Mouse (Mus musculus): ENCODE measurements at regions not wholly inside any gene's neighbourhood (a gene's known extent, or its start where the extent isn't known, plus 50 kb on each side); places are given as distances from the start of the nearest gene placed in this dataset.

DNA sequence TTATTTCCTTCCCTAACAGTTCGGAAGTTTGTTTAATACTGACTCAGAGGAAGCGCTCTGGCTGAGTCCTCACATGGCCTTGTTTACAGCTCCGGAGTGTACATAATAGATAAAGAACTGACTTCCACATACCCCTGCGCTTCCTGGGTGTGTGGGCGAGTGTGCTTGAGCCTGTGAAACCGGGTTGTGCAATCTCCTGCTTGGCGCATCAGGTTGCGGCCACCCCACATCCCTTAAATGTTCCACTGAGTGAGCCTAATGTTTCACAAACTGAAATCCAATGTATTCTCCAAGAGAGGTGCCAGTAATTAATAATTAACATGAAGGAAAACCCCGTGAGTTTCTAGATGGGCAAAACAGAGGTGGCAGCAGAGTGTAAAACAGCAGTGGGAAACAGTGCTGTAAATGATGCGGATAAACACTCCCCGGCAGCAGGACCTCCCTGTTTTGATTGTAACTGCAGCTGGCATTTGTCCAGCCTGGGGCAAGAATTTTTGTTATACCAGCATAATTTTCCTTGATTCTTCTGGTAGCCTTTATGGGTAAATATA is 175.2 kb upstream of the Cdkn2b start:
- no peaks in the 10 kb centered on the region for H3K9me3 ChIP-seq (replicated peaks; ENCODE audit: control insufficient read depth, low read length)
- no peak overlapping the region for H3K4me3 ChIP-seq (ENCODE audit: low read depth, low read length)
- 44% methylated on average over 11 of the region's 11 CpGs for WGBS (ENCODE audit: insufficient replicate concordance)
- H3K36me3 ChIP-seq (ENCODE audit: control insufficient read depth, insufficient read depth, low read length) = no peaks in the 10 kb centered on the region
- H3K27me3 ChIP-seq (ENCODE audit: control insufficient read depth, insufficient read depth, low read length) = no peaks in the 10 kb centered on the region
- H3K9ac ChIP-seq (ENCODE audit: low read depth, low read length) = no peak overlapping the region
- H3K4me1 ChIP-seq (ENCODE audit: control insufficient read depth, insufficient read depth, low read length) = peaks cover 4% of the 10 kb centered on the region; the same call in 1 of the 2 replicates
- ATAC-seq (replicated peaks; ENCODE audit: insufficient number of reproducible peaks, low FRiP score, low TSS enrichment) = no peak
- no peak overlapping the region for H3K27ac ChIP-seq (ENCODE audit: low read depth, low read length)
- no peak overlapping the region for H3K4me2 ChIP-seq

DNA sequence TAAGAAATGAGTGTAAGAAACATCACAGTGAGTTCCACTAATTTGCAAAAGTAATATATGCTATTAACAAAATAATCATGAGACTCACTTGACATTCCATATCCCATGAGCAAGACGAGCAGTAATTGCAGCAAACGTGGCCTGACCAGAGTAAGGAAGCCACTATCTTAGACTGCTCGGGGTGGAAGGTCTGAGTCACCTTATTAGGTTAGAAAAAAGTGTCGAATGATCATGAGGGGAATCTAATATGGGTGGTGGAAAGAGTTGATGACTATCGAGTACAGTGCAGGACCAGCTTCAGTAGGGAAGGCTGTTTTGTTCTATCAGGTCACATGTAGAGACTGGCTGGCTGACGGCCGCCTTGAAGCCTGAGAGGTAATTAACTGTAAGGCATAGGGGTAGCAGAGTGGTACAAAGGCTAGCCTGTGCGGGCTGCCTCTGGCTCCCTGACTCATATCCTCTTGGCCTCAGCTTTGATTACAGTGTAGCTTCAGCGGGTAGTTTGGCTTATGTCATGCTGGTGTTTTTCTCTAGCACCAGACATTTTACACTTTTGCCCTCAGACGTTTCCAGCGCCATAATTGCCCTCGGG is 167.9 kb upstream of the Cdkn2b start:
- Histone ChIP-seq H3K27ac (ENCODE audit: low read depth, low read length) (0 out of 2 replicates have a peak overlapping the region, but pooled peaks have one; percentile 25), H3K4me2 (no peak overlapping the region), H3K4me1 (ENCODE audit: control insufficient read depth, insufficient read depth, low read length) (no peaks in the 10 kb centered on the region), H3K9ac (ENCODE audit: low read depth, low read length) (no peak overlapping the region), H3K36me3 (ENCODE audit: control insufficient read depth, insufficient read depth, low read length) (no peaks in the 10 kb centered on the region), H3K27me3 (ENCODE audit: control insufficient read depth, insufficient read depth, low read length) (no peaks in the 10 kb centered on the region), H3K4me3 (ENCODE audit: low read depth, low read length) (no peak overlapping the region), H3K9me3 (replicated peaks; ENCODE audit: control insufficient read depth, low read length) (no peaks in the 10 kb centered on the region)
- ATAC-seq (replicated peaks; ENCODE audit: insufficient number of reproducible peaks, low FRiP score, low TSS enrichment) = peak; percentile 63; the same call in 1 of the 2 replicates
- 52% methylated on average over 12 of the region's 12 CpGs for WGBS (ENCODE audit: insufficient replicate concordance)

DNA sequence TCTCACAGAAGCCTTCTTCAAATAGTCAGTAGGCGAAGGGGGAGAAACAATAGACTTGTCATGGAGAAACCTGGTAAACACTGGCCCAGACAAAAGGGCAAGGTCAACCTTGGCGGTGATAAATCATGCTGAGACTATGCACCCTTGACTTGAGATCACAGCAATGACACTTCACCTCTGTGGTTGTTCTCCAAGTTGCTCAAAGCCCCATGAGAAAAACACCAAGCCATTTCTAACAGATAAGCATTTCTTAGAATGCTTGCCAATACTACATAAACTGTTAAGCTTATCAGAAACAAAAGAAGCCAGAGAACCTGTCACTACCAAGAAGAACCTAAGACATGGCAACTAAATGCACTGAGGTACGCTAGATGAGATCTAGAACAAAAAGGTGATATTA is 165.0 kb upstream of the Cdkn2b start:
- Histone ChIP-seq H3K9ac (ENCODE audit: low read depth, low read length) (no peak overlapping the region), H3K36me3 (ENCODE audit: control insufficient read depth, insufficient read depth, low read length) (no peaks in the 10 kb centered on the region), H3K4me3 (ENCODE audit: low read depth, low read length) (no peak overlapping the region), H3K4me2 (no peak overlapping the region), H3K27ac (ENCODE audit: low read depth, low read length) (no peak overlapping the region), H3K4me1 (ENCODE audit: control insufficient read depth, insufficient read depth, low read length) (no peaks in the 10 kb centered on the region), H3K27me3 (ENCODE audit: control insufficient read depth, insufficient read depth, low read length) (no peaks in the 10 kb centered on the region), H3K9me3 (replicated peaks; ENCODE audit: control insufficient read depth, low read length) (no peaks in the 10 kb centered on the region)
- WGBS (ENCODE audit: insufficient replicate concordance) = 63% methylated on average over 3 of the region's 3 CpGs
- ATAC-seq (replicated peaks; ENCODE audit: insufficient number of reproducible peaks, low FRiP score, low TSS enrichment) = no peak

DNA sequence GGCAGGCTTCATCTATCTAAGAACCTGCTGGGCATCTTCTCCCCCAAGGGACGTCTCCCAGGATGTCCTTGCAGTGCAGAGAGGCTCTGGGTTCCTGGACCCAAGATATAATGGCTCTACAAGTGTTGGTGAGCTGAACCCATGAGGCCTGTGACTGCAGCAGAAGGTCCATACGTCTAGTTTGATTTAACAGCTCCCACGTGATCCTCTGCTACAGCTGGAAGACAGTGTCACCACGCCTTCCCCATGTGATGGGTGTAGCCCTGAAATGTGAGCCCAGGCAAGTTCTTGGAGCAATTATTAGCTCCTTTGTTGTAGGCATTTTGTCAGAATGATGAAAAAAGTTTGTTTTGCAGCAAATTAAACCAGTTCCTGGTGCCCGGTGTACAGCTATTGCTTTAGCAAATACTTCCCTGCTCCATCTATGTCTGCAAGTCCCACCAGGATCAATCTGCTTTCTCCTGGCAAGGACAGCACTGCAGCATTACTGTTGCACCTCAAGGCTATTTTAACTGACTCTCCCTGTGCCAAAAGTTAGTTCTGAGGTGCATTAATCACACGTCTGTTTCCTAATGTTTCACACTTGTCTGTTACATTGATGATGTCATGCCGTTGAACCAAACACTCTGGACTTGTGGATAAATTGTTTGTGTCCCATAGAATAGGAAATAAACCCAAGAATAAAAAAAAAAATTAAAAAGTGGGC is 164.2 kb upstream of the Cdkn2b start:
- ATAC-seq (replicated peaks; ENCODE audit: insufficient number of reproducible peaks, low FRiP score, low TSS enrichment) = no peak
- no peak overlapping the region for H3K4me2 ChIP-seq
- no peak overlapping the region for H3K27ac ChIP-seq (ENCODE audit: low read depth, low read length)
- no peak overlapping the region for H3K4me3 ChIP-seq (ENCODE audit: low read depth, low read length)
- H3K4me1 ChIP-seq (ENCODE audit: control insufficient read depth, insufficient read depth, low read length) = no peaks in the 10 kb centered on the region
- H3K9me3 ChIP-seq (replicated peaks; ENCODE audit: control insufficient read depth, low read length) = no peaks in the 10 kb centered on the region
- no peak overlapping the region for H3K9ac ChIP-seq (ENCODE audit: low read depth, low read length)
- H3K27me3 ChIP-seq (ENCODE audit: control insufficient read depth, insufficient read depth, low read length) = no peaks in the 10 kb centered on the region
- 63% methylated on average over 7 of the region's 7 CpGs for WGBS (ENCODE audit: insufficient replicate concordance)
- no peaks in the 10 kb centered on the region for H3K36me3 ChIP-seq (ENCODE audit: control insufficient read depth, insufficient read depth, low read length)

DNA sequence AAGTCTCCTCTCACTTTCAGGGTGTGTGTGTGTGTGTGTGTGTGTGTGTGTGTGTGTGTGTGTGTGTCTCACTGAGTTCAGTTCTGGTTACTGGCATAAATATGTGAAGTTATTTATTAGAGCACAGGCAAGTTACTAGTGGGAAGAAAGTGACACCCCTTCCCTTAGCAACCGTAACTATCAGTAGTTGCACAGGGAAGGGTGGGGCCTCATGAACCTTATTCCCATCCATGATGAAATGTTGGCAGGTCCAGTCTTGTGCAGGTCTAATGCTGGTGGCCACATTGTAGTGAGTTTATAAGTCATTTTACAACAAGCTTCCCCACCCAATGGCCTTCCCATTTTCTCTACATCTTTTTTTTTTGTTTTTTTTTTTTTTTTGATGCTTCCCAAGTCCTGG is 160.6 kb upstream of the Cdkn2b start:
- Histone ChIP-seq H3K27ac (ENCODE audit: low read depth, low read length) (no peak overlapping the region), H3K27me3 (ENCODE audit: control insufficient read depth, insufficient read depth, low read length) (no peaks in the 10 kb centered on the region), H3K9me3 (replicated peaks; ENCODE audit: control insufficient read depth, low read length) (no peaks in the 10 kb centered on the region), H3K9ac (ENCODE audit: low read depth, low read length) (no peak overlapping the region), H3K4me1 (ENCODE audit: control insufficient read depth, insufficient read depth, low read length) (no peaks in the 10 kb centered on the region), H3K36me3 (ENCODE audit: control insufficient read depth, insufficient read depth, low read length) (no peaks in the 10 kb centered on the region), H3K4me3 (ENCODE audit: low read depth, low read length) (no peak overlapping the region), H3K4me2 (no peak overlapping the region)
- 77% methylated on average over 1 of the region's 1 CpGs for WGBS (ENCODE audit: insufficient replicate concordance)
- ATAC-seq (replicated peaks; ENCODE audit: insufficient number of reproducible peaks, low FRiP score, low TSS enrichment) = no peak

DNA sequence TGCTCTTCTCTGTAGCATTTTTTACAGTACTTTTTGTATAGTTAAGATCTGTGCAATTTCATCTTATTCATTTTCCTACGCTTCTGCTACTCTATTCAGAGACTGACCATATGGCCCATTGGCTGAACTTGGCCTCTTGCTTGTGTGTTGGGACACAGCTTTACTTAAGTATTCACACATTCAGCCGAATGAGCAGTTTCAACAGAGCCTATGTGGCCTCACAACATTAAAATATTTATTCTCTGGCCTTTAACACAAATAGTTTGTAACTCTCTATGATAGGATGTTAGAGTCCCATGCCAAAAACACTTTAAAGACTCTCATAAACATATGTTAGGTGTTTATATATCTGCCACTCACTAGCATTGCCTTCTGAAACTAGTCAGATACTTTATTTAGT is 159.9 kb upstream of the Cdkn2b start:
- H3K36me3 ChIP-seq (ENCODE audit: control insufficient read depth, insufficient read depth, low read length) = no peaks in the 10 kb centered on the region
- H3K4me1 ChIP-seq (ENCODE audit: control insufficient read depth, insufficient read depth, low read length) = no peaks in the 10 kb centered on the region
- no peaks in the 10 kb centered on the region for H3K27me3 ChIP-seq (ENCODE audit: control insufficient read depth, insufficient read depth, low read length)
- H3K27ac ChIP-seq (ENCODE audit: low read depth, low read length) = no peak overlapping the region
- 73% methylated on average over 2 of the region's 2 CpGs for WGBS (ENCODE audit: insufficient replicate concordance)
- H3K4me2 ChIP-seq = no peak overlapping the region
- no peaks in the 10 kb centered on the region for H3K9me3 ChIP-seq (replicated peaks; ENCODE audit: control insufficient read depth, low read length)
- no peak for ATAC-seq (replicated peaks; ENCODE audit: insufficient number of reproducible peaks, low FRiP score, low TSS enrichment)
- H3K4me3 ChIP-seq (ENCODE audit: low read depth, low read length) = no peak overlapping the region
- no peak overlapping the region for H3K9ac ChIP-seq (ENCODE audit: low read depth, low read length)

DNA sequence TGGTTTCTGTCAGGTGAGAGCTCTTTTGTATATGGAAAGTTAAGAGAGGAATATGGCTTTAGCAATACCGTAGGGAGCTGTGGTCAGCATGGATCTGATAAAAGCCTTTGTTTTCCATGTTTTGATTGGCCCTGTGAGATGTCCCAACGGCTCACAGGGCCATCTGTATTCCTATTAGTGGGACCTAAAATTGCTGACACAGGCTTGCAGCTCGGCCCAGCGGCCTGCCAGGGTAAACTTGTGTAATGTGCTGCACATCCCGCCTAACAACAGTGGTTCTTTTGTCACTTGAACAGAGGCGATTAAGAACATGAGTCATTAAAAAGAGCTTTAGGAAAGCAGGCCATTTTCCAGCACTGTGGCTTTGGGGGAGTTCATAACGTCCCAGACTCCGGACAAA is 159.0 kb upstream of the Cdkn2b start:
- ATAC-seq (replicated peaks; ENCODE audit: insufficient number of reproducible peaks, low FRiP score, low TSS enrichment) = peak; percentile 68
- Histone ChIP-seq H3K4me2 (no peak overlapping the region), H3K4me1 (ENCODE audit: control insufficient read depth, insufficient read depth, low read length) (no peaks in the 10 kb centered on the region), H3K27me3 (ENCODE audit: control insufficient read depth, insufficient read depth, low read length) (no peaks in the 10 kb centered on the region), H3K36me3 (ENCODE audit: control insufficient read depth, insufficient read depth, low read length) (no peaks in the 10 kb centered on the region), H3K9ac (ENCODE audit: low read depth, low read length) (no peak overlapping the region), H3K27ac (ENCODE audit: low read depth, low read length) (no peak overlapping the region), H3K4me3 (ENCODE audit: low read depth, low read length) (no peak overlapping the region), H3K9me3 (replicated peaks; ENCODE audit: control insufficient read depth, low read length) (no peaks in the 10 kb centered on the region)
- 43% methylated on average over 8 of the region's 8 CpGs for WGBS (ENCODE audit: insufficient replicate concordance)

DNA sequence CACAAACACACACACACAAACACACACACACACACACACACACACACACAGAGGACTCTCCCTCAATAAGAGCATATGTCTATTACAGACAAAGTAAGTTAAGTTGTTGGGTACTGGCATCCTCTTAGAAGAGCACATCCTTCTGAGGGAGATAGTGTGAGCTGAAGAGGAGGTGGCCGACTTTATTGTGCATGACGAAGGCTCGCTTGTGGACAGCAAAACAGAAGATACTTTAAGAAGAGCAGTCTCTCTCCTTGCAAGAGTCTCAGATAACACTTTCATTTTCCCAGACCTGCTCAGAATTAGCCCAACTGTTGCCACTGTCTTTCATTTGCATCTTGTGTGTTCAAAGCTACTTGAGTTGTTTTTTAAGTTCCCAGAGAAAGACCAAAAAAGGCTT is 158.6 kb upstream of the Cdkn2b start:
- H3K9ac ChIP-seq (ENCODE audit: low read depth, low read length) = no peak overlapping the region
- no peaks in the 10 kb centered on the region for H3K27me3 ChIP-seq (ENCODE audit: control insufficient read depth, insufficient read depth, low read length)
- no peaks in the 10 kb centered on the region for H3K36me3 ChIP-seq (ENCODE audit: control insufficient read depth, insufficient read depth, low read length)
- H3K4me1 ChIP-seq (ENCODE audit: control insufficient read depth, insufficient read depth, low read length) = no peaks in the 10 kb centered on the region
- no peaks in the 10 kb centered on the region for H3K9me3 ChIP-seq (replicated peaks; ENCODE audit: control insufficient read depth, low read length)
- WGBS (ENCODE audit: insufficient replicate concordance) = 57% methylated on average over 3 of the region's 3 CpGs
- H3K27ac ChIP-seq (ENCODE audit: low read depth, low read length) = 0 out of 2 replicates have a peak overlapping the region, but pooled peaks have one; percentile 46
- no peak overlapping the region for H3K4me2 ChIP-seq
- no peak for ATAC-seq (replicated peaks; ENCODE audit: insufficient number of reproducible peaks, low FRiP score, low TSS enrichment)
- no peak overlapping the region for H3K4me3 ChIP-seq (ENCODE audit: low read depth, low read length)

DNA sequence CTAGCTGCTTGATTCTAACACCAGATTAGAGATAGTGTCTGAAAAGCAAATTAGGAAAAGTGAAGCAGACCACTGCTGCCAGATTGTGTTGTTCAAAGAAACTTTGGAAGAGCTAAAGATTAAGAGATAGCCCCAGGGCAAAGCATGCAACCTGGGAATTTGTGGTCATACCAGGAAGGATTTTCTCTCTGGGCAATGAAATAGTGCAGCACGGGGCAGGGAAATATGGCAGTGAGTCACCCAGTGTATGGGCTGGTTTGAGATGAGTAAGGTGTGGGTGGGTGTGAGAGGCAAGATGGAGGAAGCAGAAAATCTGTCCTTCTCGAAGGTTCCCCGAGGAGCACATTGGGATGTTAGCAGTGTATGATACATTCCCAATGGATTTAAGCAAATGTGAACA is 155.9 kb upstream of the Cdkn2b start:
- no peak for ATAC-seq (replicated peaks; ENCODE audit: insufficient number of reproducible peaks, low FRiP score, low TSS enrichment)
- Histone ChIP-seq H3K4me3 (ENCODE audit: low read depth, low read length) (no peak overlapping the region), H3K36me3 (ENCODE audit: control insufficient read depth, insufficient read depth, low read length) (no peaks in the 10 kb centered on the region), H3K9me3 (replicated peaks; ENCODE audit: control insufficient read depth, low read length) (no peaks in the 10 kb centered on the region), H3K4me1 (ENCODE audit: control insufficient read depth, insufficient read depth, low read length) (no peaks in the 10 kb centered on the region), H3K4me2 (no peak overlapping the region), H3K27ac (ENCODE audit: low read depth, low read length) (no peak overlapping the region), H3K27me3 (ENCODE audit: control insufficient read depth, insufficient read depth, low read length) (no peaks in the 10 kb centered on the region), H3K9ac (ENCODE audit: low read depth, low read length) (no peak overlapping the region)
- WGBS (ENCODE audit: insufficient replicate concordance) = 87% methylated on average over 3 of the region's 3 CpGs

All from heart, embryonic 11.5 days (tissue).